Mouse (Mus musculus) testis, adult 2 months (tissue): ENCODE results near the gene Abcg8. TPM values are rescaled to one million over a fixed set of nuclear protein-coding genes. Genes with fewer than 3 reads are reported as not detected.

Source experiments
- H3K27ac ChIP-seq: fragments of 200-500 bp; 2 replicates; pipeline ENCODE4 v1.5.1; 2012; ENCODE audit warnings: low read depth, low read length; ENCODE audit not compliant: control insufficient read depth, insufficient read depth
- H3K27me3 ChIP-seq: fragments of 200-500 bp; 2 replicates; pipeline ENCODE4 v1.6.1; 2012; ENCODE audit warnings: mild to moderate bottlenecking, low read length, moderate library complexity; ENCODE audit not compliant: control insufficient read depth, insufficient read depth
- H3K36me3 ChIP-seq: fragments of 200-500 bp; 2 replicates; pipeline ENCODE4 v1.6.1; 2012; ENCODE audit warnings: mild to moderate bottlenecking, low read length; ENCODE audit not compliant: control insufficient read depth, insufficient read depth
- H3K4me1 ChIP-seq: fragments of 200-500 bp; 2 replicates; pipeline ENCODE4 v1.6.1; 2012; ENCODE audit warnings: low read length; ENCODE audit not compliant: control insufficient read depth, insufficient read depth
- H3K4me3 ChIP-seq: fragments of 200-500 bp; 2 replicates; pipeline ENCODE4 v1.5.1; 2012; ENCODE audit warnings: low read depth, mild to moderate bottlenecking, low read length, moderate library complexity, mixed read lengths; ENCODE audit not compliant: control insufficient read depth
- CTCF ChIP-seq: fragments of 200-500 bp; IDR thresholded peaks from 2 replicates; pipeline ENCODE4 v1.5.1; 2012; ENCODE audit warnings: low read depth, mild to moderate bottlenecking, inconsistent platforms, low read length, moderate library complexity; ENCODE audit not compliant: control insufficient read depth, insufficient read depth, insufficient replicate concordance
- POLR2A ChIP-seq: fragments of 200-500 bp; IDR thresholded peaks from 2 replicates; pipeline ENCODE4 v1.6.1; 2012; ENCODE audit warnings: low read depth, mild to moderate bottlenecking, inconsistent platforms, low read length, moderate library complexity; ENCODE audit not compliant: control insufficient read depth
- polyA plus RNA-seq: library from polyadenylated mRNA; depleted of rRNA; stranded (reverse); fragments of >200 nt; gene quantifications from 2 replicates; pipeline ENCODE4 v1.2.3, GENCODE M21; 2012

Abcg8 gene
- polyA plus RNA-seq, 1 experiment = 4.3 TPM

- no peaks in the 10 kb centered on the region for H3K4me1 ChIP-seq
- no peak overlapping the region for H3K4me3 ChIP-seq
- H3K36me3 ChIP-seq = no peaks in the 10 kb centered on the region
- H3K27ac ChIP-seq = no peak overlapping the region
- H3K27me3 ChIP-seq = no peaks in the 10 kb centered on the region
- no peak for TF ChIP-seq CTCF
- TF ChIP-seq POLR2A = no peak
These were observed 17.2 kb upstream of the Abcg8 start for GRCm38 (mm10) chr17:84658951-84659350.

- H3K4me1 ChIP-seq = no peaks in the 10 kb centered on the region
- no peaks in the 10 kb centered on the region for H3K36me3 ChIP-seq
- H3K4me3 ChIP-seq = no peak overlapping the region
- no peaks in the 10 kb centered on the region for H3K27me3 ChIP-seq
- TF ChIP-seq CTCF (no peak), POLR2A (no peak)
- H3K27ac ChIP-seq = no peak overlapping the region
These were observed 11.0 kb upstream of the Abcg8 start for GRCm38 (mm10) chr17:84665053-84665452.

- TF ChIP-seq CTCF (no peak), POLR2A (no peak)
- no peak overlapping the region for H3K27ac ChIP-seq
- H3K4me3 ChIP-seq = no peak overlapping the region
- no peaks in the 10 kb centered on the region for H3K4me1 ChIP-seq
- H3K27me3 ChIP-seq = no peaks in the 10 kb centered on the region
- no peaks in the 10 kb centered on the region for H3K36me3 ChIP-seq
These were observed 10.4 kb upstream of the Abcg8 start for GRCm38 (mm10) chr17:84665691-84666090.

- Histone ChIP-seq H3K36me3 (no peaks in the 10 kb centered on the region), H3K27ac (no peak overlapping the region), H3K27me3 (no peaks in the 10 kb centered on the region), H3K4me1 (no peaks in the 10 kb centered on the region), H3K4me3 (no peak overlapping the region)
- TF ChIP-seq CTCF (no peak), POLR2A (no peak)
These were observed 8.3 kb upstream of the Abcg8 start for GRCm38 (mm10) chr17:84667848-84668247.

- Histone ChIP-seq H3K36me3 (no peaks in the 10 kb centered on the region), H3K27ac (no peak overlapping the region), H3K4me3 (no peak overlapping the region), H3K27me3 (no peaks in the 10 kb centered on the region; the same call in 1 of the 2 replicates), H3K4me1 (peaks cover 14% of the 10 kb centered on the region)
- TF ChIP-seq POLR2A (no peak), CTCF (no peak)
These were observed 3.4 kb upstream of the Abcg8 start for GRCm38 (mm10) chr17:84672376-84673369.

GRCm38 (mm10) chr17:84674048-84674447 is 2.1 kb upstream of the Abcg8 start:
- H3K27me3 ChIP-seq = no peaks in the 10 kb centered on the region; the same call in 1 of the 2 replicates
- H3K4me3 ChIP-seq = no peak overlapping the region
- peaks cover 14% of the 10 kb centered on the region for H3K4me1 ChIP-seq
- TF ChIP-seq CTCF = no peak
- TF ChIP-seq POLR2A = no peak
- no peak overlapping the region for H3K27ac ChIP-seq
- H3K36me3 ChIP-seq = no peaks in the 10 kb centered on the region

GRCm38 (mm10) chr17:84675204-84675603 is 898 bp upstream of the Abcg8 start:
- no peak overlapping the region for H3K27ac ChIP-seq
- H3K36me3 ChIP-seq = no peaks in the 10 kb centered on the region
- H3K4me1 ChIP-seq = peaks cover 14% of the 10 kb centered on the region
- TF ChIP-seq CTCF (no peak), POLR2A (no peak)
- no peaks in the 10 kb centered on the region; the same call in 1 of the 2 replicates for H3K27me3 ChIP-seq
- no peak overlapping the region for H3K4me3 ChIP-seq
